Mouse (Mus musculus): ENCODE results near the gene Cyp1a2.

Gene Cyp1a2

GRCm38 (mm10) chr9:57646551-57647103, 36.9 kb downstream of the Cyp1a2 start:
- DNase-seq (ENCODE audit: low read depth, low spot score): no peak

DNA sequence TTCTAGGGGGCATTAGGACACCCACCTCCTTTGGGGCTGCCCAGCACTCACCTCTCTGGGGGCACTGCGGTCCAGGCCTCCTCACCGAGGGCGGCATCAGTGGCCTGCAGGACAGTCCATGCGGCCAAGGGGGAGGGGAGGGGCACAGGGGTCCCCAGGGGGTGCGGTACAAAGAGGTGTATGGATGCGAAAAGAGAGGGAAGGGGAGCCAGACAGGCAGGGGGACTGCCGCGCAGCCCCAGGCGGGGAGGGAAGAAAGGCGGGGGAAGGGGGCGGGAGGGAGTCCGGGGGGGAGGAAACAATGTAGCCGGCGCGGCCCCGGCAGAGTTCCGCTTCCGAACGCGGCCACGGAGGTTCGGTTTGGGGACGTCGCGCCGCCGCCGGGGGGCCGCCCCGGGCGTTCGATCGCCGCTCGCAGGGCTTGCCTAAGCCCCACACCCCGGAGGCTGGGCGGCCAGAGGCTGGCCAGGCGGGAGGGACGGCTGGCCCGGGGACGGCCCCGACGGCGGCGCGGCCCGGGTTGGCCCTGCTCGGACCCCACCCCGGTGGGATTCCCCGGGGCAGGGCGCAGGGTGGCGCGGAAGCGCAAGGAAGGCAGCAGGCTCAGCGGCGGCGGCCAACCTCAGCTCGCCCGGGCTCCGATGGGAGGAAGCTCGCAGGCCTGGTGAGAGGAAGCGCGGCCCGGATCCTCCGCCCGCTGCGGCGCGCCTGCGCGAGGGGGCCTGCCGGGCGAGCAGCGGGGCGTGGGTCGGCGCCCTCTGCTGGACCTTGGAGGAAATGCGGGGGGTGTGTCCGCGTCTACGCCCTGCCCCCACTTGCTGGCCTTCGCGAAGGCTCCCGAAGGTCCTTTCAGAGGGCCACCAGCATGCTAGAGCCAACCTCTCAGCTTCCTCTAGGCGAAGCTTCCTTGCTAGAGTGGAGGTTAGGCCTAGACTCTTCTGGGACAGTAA, 38.3 kb downstream of the Cyp1a2 start:
- peak; percentile 70 for DNase-seq (ENCODE audit: low read depth, low spot score)

DNA sequence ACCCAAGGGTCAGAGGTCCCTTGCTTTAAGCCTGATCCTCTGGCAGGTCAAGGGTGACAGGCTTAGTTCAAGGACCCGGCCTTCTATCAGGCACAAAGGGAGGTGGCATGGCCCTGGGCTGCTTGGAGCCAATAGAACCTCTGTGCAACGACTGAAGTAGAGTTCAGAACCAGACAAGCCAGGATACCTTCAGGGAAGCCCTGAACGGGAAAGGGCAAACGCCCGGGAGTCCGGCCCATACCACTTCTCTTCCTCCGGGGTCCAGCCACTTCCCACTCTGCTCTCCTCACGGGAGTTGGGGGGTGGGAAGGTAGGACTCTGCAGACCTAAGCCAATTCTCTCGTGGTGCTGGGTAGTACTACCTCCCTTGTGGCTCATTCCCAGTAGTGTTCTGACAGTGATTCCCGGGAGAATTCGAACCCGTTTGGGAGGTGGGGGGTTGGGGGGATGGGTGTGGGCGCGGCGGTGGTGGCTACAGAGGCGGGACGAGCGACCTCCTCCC, 39.0 kb downstream of the Cyp1a2 start:
- DNase-seq (ENCODE audit: low read depth, low spot score): no peak

DNA sequence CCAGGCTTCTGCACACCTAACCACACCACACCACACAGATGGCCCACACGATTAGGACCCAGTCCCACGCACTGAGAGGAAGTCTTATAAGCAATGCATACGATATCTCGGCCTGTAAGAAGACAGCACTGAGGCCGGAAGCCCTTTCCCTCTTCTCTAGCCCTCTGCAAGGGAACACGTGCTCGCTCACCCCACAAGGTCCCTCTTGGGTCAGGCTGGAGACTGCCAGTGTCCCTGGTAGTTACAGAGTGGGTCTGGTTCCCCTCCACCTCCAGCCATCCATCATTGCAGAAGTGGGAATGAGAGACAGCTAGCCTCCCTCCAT, 39.7 kb downstream of the Cyp1a2 start:
- no peak for DNase-seq (ENCODE audit: low read depth, low spot score)

DNA sequence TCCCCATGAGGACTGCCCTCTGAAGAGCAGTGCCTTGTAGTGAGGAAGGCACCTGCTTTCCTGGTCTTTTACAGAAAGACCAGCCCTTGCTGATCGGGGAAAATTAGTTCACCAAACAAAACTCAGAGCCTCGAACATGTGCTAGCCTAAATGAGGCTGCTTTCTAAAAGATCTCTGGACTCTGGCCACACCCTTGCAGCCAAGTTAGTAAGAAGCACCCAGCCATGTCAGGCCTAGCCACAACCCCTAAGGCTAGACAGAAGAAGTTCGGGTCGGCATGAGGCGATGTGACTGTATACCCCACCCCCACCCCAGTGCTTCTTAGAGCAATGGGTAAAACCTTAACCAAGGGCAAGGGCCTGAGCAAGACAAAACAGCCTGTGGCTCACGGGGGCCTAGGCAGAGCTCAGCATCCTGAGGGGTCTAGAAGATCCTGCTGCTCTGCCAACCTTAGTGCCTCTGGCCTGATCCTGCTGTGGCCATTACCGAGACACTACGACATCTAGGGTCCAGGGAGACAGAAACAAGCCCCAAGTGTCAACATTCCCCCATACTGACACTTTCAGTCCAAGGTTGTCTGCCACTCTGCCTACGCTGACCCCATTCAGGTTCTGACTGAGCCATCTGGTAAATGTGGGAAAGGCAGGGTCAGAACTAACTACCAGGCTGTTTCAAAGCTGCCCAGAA, 40.2 kb downstream of the Cyp1a2 start:
- no peak for DNase-seq (ENCODE audit: low read depth, low spot score)

GRCm38 (mm10) chr9:57641775-57642550, 41.5 kb downstream of the Cyp1a2 start:
- DNase-seq (ENCODE audit: low read depth, low spot score): no peak

DNA sequence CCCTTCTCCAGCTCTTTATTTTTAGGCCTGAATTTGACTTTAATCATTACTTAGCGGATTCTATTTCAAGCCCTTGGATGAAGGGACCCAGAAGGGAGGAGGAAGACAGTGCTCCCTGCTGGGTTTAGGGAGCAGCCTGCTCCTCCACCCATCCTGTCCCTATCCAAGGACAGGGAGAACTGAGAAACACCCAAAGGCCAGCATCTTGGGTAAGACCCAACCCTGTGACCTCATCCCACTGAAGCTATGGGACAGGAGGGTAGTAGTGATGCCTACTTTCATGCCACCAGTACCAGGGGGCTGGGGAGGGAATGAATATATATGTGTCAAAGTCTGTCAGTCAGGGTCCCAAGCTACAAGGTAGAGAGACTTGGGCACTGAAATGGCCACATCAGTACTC, 42.5 kb downstream of the Cyp1a2 start:
- no peak for DNase-seq (ENCODE audit: low read depth, low spot score)

GRCm38 (mm10) chr9:57640384-57640783, 43.1 kb downstream of the Cyp1a2 start:
- DNase-seq (ENCODE audit: low read depth, low spot score): no peak

DNA sequence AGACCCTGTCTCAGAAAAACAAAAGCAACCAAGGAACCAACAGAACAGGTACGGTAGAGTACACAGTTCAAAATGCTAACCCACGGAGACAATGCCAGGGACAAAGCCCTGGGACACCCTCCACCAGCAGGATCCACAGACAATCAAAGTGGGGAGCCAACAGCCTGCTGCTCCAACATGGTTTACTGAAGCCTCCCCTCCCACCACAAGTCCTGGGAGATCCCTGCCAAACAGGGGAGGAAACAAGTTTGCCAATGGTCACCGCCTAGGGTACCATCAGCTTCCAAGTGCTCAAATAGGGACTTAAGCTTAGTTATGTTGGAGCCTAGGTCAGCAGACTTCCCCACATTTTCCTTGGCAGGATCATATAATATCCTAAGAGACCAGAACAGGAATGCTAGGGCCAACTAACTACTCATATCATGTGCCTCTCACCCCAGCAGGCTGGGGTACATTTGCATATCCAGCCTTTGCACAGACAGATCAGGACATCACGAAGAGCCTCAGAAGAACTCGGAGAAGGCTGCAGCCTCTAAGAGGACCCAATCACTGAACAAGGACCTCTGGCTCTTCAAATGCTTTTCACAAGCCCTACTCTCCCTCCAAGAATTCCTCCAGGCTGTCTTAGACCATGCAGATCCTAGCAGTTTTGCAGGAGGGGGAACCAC, 43.7 kb downstream of the Cyp1a2 start:
- DNase-seq (ENCODE audit: low read depth, low spot score): no peak

DNA sequence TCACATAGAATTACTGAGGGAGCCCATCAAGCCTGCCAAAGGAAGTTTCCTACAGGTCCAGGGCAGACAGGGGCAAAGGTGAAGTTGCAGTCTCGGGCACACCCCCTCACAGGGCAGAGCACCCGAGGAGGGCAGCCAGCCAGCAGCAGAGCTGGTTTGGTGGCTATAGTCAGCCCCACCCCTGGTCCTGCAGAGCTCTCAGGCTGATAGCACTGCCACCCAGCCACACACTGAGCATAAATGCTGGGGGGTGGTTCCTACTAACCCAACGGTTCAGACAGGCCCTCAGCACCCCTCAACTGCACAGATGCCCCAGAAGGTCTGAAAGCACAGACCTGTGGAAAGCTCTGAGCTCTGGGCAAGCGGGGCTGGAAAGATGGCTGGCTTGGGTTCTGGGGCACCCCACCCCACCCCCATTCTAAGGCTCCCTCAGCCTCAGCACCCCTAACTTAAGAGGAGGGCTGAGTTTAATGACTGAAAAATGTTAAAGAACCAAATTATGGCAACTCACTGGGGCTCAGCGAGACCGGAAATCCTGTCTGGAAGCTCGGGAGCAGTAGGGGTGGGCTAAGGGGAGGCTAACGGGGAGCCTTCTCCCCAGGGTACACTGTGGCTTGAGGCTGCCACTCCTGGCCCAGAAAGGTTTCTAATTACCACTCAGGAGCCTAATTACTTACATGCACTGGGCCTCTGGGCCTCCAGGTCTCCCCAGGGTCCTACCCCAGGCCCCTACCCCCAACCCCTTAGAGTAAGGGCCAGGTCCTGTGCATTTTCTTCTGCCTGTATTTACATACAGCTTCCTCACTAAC, 44.6 kb downstream of the Cyp1a2 start:
- DNase-seq (ENCODE audit: low read depth, low spot score): no peak

- DNase-seq (ENCODE audit: low read depth, low spot score): no peak
Observed at GRCm38 (mm10) chr9:57637741-57638322, 45.7 kb downstream of the Cyp1a2 start.

DNA sequence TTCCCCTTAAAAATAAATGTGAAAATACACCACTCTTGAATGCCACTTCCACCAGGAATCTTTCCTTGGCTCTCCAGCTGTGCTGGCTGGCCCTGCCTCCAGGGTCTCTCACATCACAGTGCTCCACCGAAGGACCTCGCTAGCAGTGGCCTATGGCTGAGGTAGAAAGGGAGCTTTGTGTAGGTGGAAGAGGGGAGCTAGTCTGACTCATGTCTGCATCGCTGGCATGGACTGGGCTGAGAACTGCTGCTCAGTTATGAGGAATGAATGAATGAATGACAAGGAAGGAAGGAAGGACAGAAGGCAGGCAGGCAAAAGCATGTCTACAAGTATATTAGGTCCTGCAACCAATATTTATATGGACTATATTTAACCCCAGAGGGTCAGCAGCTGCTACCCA, 46.2 kb downstream of the Cyp1a2 start:
- no peak for DNase-seq (ENCODE audit: low read depth, low spot score)

GRCm38 (mm10) chr9:57633481-57634024, 50.0 kb downstream of the Cyp1a2 start:
- no peak for DNase-seq (ENCODE audit: low read depth, low spot score)

DNA sequence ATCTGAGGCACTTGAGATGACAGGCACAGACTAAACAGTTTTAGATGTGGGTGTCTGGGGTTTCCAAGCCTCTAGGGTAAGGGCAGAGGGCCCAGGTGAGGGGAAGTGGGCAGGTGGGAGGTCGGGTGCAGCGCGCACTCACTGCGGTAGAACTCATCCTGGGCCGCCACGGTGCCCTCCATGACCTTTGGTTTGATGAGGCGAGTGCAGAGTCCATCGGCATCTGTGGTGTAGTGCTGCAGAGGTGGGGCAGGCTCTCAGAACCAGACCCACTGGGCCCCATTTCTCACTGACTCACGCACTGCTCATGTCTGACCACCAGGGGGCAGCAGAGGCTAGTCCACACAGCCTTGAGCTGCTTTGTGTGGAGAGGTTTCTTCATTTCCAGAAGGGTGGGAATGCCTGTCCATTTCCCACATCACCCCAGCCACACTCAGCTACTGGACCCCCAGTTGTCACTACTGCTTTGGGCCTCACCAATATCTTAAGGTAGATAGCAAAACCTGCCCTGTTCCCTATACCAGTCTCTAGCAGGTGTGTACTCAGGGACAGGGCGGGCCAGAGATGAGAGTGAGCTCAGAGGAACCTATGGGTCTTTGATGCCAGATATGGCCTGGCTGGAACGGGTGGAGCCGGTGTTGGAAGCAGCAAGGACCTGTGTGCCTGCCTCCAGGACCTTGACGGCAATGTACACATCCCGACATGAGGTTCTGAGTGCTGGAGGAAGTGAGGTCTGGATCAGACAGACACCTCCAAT, 54.2 kb downstream of the Cyp1a2 start:
- DNase-seq (ENCODE audit: low read depth, low spot score): no peak

DNA sequence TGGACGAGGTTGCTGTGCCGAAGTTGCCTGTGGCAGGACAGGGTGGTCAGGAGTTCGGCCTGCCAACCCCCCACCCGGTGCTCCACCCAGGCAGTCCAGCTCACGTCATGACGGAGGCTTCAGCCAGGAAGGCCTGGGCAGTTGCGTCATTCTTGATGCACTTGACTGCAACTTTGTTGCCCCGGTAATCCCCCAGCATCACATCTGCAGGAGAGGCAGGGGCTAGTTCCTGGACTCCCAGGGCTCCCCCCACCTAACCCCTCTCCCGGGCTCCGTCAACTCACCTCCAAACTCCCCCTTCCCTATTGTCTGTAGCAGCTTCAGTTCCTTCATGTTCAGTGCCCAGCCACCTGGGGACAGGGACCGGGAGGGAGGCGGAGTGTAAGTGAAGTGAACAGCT, 54.8 kb downstream of the Cyp1a2 start:
- no peak for DNase-seq (ENCODE audit: low read depth, low spot score)

- DNase-seq (ENCODE audit: low read depth, low spot score): no peak
Observed at GRCm38 (mm10) chr9:57627892-57628291, 55.6 kb downstream of the Cyp1a2 start.

DNA sequence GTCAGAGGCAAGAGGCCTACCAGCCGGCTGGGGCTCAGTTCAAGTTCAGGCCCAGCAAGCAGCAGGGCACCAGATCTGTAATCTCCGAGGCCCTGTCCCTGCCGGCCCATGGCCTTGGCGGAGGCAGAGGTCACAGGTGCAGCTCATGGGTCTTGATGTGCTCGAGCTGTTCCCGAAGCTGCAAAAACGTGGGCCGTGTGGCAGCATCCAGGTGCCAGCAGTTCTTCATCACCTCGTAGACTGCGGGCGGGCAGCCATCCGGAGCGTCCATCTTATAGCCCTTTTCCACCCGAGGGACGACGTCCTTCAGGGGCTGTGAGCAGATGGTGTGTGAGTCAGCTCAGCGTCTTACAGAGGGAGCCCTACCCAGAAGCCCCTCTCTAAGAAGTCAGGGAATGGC, 56.3 kb downstream of the Cyp1a2 start:
- DNase-seq (ENCODE audit: low read depth, low spot score): no peak
